Mouse (Mus musculus) adrenal gland, adult 2 months (tissue): Measurements from ENCODE around the gene Kbtbd3. TPM values are rescaled to one million over a fixed set of nuclear protein-coding genes. Genes with fewer than 3 reads are reported as not detected.

Experiments
- microRNA-seq, 2 experiments: library from miRNA; unstranded; fragments of <30 nt; microRNA quantifications; one replicate each; pipeline ENCODE4 v1.2.0; 2021
- polyA plus RNA-seq: library from polyadenylated mRNA; depleted of rRNA; stranded (reverse); fragments of >200 nt; gene quantifications from 2 replicates; pipeline ENCODE4 v1.2.3, GENCODE M21; 2012; rRNA removed
- total RNA-seq, 2 experiments: library from RNA; stranded (reverse); gene quantifications; 2 replicates each; pipeline ENCODE4 v1.2.3; 2021

Kbtbd3 gene
- total and polyA plus RNA-seq, 3 experiments = 0.12 to 4.0 (median 2.4) TPM

Small RNA genes within 50 kb of the gene (microRNA-seq; reads per million reads assigned to microRNA genes)
- 0 reads per million in 2 experiments for gene Gm22195
- 0 reads per million in 2 experiments for gene Gm23992

Other genes with a start within 250 kb of the Kbtbd3 start
- 10 to 100 TPM; 20.1 to 24.2 TPM for gene Aasdhppt, start 362 bp upstream of the Kbtbd3 start, total RNA-seq
- 3.8 and 4.6 TPM in 2 replicates for gene Aasdhppt, start 362 bp upstream of the Kbtbd3 start, polyA plus RNA-seq
- 10 to 100 TPM; 33.9 to 45.4 TPM for gene Msantd4, start 66.7 kb downstream of the Kbtbd3 start, total RNA-seq
- 0.49 and 0.56 TPM in 2 replicates for gene Msantd4, start 66.7 kb downstream of the Kbtbd3 start, polyA plus RNA-seq